Comparison of ENCODE assay signal across 18 mouse cellular contexts in the genomic region with DNA sequence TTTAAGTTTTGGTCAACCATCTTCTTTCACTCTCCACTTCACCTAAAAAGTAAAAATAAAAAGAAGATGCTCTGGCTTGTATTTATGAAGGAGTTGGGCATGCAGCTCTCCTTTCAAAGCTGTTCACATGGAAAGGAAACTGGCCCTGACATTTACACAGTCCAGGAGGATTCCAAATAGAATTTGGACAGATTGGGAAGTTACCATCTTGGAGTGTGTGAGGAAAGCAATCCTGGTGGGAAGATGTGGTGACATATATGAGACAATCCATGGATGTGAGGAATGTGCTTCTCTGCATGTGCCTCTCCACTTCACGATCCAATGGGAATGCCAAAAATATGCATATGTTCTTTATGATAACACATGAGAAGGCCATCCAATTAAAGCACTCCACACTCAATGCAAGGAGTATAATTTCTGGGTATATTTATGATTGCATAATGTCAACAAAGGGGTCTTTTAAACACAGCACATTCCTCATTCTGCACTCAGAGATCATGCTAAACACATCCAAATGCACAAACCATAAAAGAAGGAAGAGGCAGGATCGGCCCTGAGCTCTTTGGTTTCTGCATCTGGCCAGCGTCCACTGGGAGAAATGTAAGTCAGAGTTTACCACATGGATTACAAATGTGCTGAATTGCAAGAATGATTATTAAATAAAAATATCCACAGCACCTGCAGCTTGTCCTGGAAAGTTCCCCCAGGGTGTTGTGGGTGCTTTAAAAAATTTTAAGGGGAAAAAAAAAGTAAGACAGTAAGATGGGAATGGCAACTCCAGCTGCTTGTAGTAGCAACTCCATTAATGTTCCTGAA.
"Had no signal": no experiment of that assay in that cellular context is flagged by ENCODE, and none has a peak within 500 bp of the region (broad histone marks: within the 10 kb centered on the region; RNA-seq: fewer than 3 reads in every experiment).

No protein-coding gene starts in this region.

- H3K9ac ChIP-seq: limb, embryonic 15.5 days; liver, embryonic 13.5 days; liver, postnatal 0 days; lung, embryonic 15.5 days; midbrain, embryonic 15.5 days; neural tube, embryonic 12.5 days had no signal

- DNase-seq: kidney, adult 8-10 months; kidney, postnatal 25 days; layer of hippocampus, adult 9-11 months; layer of hippocampus, postnatal 36 days; liver, embryonic 13.5 days; liver, postnatal 0 days; lung, postnatal 14 days; right cerebral cortex, postnatal 4 days; spleen, adult 18-20 months; thymus, adult 18-20 months; thymus, postnatal 14 days had no signal

- H3K9me3 ChIP-seq: limb, embryonic 15.5 days; liver, embryonic 13.5 days; lung, embryonic 15.5 days; midbrain, embryonic 15.5 days; neural tube, embryonic 12.5 days had no signal

- H3K27ac ChIP-seq: limb, embryonic 15.5 days; liver, embryonic 13.5 days; lung, embryonic 15.5 days; macrophage; midbrain, embryonic 15.5 days; neural tube, embryonic 12.5 days had no signal

- H3K4me1 ChIP-seq: liver, embryonic 13.5 days; lung, embryonic 15.5 days; megakaryocyte, embryonic 14.5 days; midbrain, embryonic 15.5 days; neural tube, embryonic 12.5 days had no signal

- H3K4me3 ChIP-seq: limb, embryonic 15.5 days; liver, embryonic 13.5 days; lung, embryonic 15.5 days; megakaryocyte, embryonic 14.5 days; midbrain, embryonic 15.5 days; neural tube, embryonic 12.5 days had no signal

- H3K27me3 ChIP-seq: limb, embryonic 15.5 days; liver, embryonic 13.5 days; lung, embryonic 15.5 days; megakaryocyte, embryonic 14.5 days; midbrain, embryonic 15.5 days; neural tube, embryonic 12.5 days had no signal

- H3K4me2 ChIP-seq: limb, embryonic 15.5 days; liver, embryonic 13.5 days; lung, embryonic 15.5 days; midbrain, embryonic 11.5 days; midbrain, embryonic 15.5 days; neural tube, embryonic 12.5 days had no signal

- H3K36me3 ChIP-seq: limb, embryonic 15.5 days; liver, embryonic 13.5 days; lung, embryonic 15.5 days; midbrain, embryonic 15.5 days; neural tube, embryonic 12.5 days had no signal

- ATAC-seq: liver, postnatal 0 days; midbrain, embryonic 15.5 days had no signal
